Mouse (Mus musculus) inflammation-experienced regulatory T-cells, adult 6 months (primary cell): ENCODE results near the gene Rps24. TPM values are rescaled to one million over a fixed set of nuclear protein-coding genes. Genes with fewer than 3 reads are reported as not detected.
"Not testable (repeated sequence)": the region's sequence is repeated elsewhere in the genome, so short reads cannot be mapped to it uniquely, and the experiment has no call there.

ENCODE experiments used
- ATAC-seq: one replicate; pipeline ENCODE4 v1.8.0; 2017
- polyA plus RNA-seq, 3 experiments: library from polyadenylated mRNA; unstranded; fragments of 100-300 nt; shearing (Covaris generic); gene quantifications; one replicate each; pipeline ENCODE4 v1.2.1; 2017

Gene Rps24
- 1,000 to 10,000 TPM; 1,562 to 2,670 (median 2,632) TPM for polyA plus RNA-seq

GRCm38 (mm10) chr14:24486773-24487227 is at the start of gene Rps24, which contains the start of gene Polr3a:
Rps24 (plus strand) TSS chr14:24487125.
Polr3a (minus strand) TSS chr14:24487058.
- ATAC-seq: peak; percentile 63

GRCm38 (mm10) chr14:24443529-24443928 is 43.4 kb upstream of the Rps24 start:
- not testable (repeated sequence) for ATAC-seq

GRCm38 (mm10) chr14:24458191-24458590 is 28.7 kb upstream of the Rps24 start:
- no peak for ATAC-seq

GRCm38 (mm10) chr14:24468806-24469205 is 18.1 kb upstream of the Rps24 start:
- no peak for ATAC-seq

GRCm38 (mm10) chr14:24486241-24486767 is 621 bp upstream of the Rps24 start:
- ATAC-seq: no peak

GRCm38 (mm10) chr14:24489772-24490171 is 2.8 kb downstream of the Rps24 start:
- not testable (repeated sequence) for ATAC-seq

- ATAC-seq: peak; percentile 85
Observed at GRCm38 (mm10) chr14:24490468-24491265, 3.7 kb downstream of the Rps24 start.

- no peak for ATAC-seq
Observed at GRCm38 (mm10) chr14:24491266-24491981, 4.5 kb downstream of the Rps24 start.

GRCm38 (mm10) chr14:24493256-24493655 is 6.3 kb downstream of the Rps24 start:
- no peak for ATAC-seq

- ATAC-seq: no peak
Observed at GRCm38 (mm10) chr14:24496507-24496906, 9.6 kb downstream of the Rps24 start.

- no peak for ATAC-seq
Observed at GRCm38 (mm10) chr14:24497443-24497842, 10.5 kb downstream of the Rps24 start.

GRCm38 (mm10) chr14:24498561-24499255 is 11.8 kb downstream of the Rps24 start:
- ATAC-seq: no peak

GRCm38 (mm10) chr14:24499478-24499877 is 12.6 kb downstream of the Rps24 start:
- ATAC-seq: no peak

GRCm38 (mm10) chr14:24500091-24500844 is 13.3 kb downstream of the Rps24 start:
- peak; percentile 60 for ATAC-seq

- ATAC-seq: no peak
Observed at GRCm38 (mm10) chr14:24500845-24501186, 13.9 kb downstream of the Rps24 start.

GRCm38 (mm10) chr14:24501256-24501655 is 14.3 kb downstream of the Rps24 start:
- ATAC-seq: no peak

- no peak for ATAC-seq
Observed at GRCm38 (mm10) chr14:24507452-24508069, 20.6 kb downstream of the Rps24 start.

GRCm38 (mm10) chr14:24508070-24508773 is 21.3 kb downstream of the Rps24 start:
- ATAC-seq: no peak

GRCm38 (mm10) chr14:24509557-24509956 is 22.6 kb downstream of the Rps24 start:
- ATAC-seq: no peak

- no peak for ATAC-seq
Observed at GRCm38 (mm10) chr14:24510218-24510617, 23.3 kb downstream of the Rps24 start.

GRCm38 (mm10) chr14:24510679-24511078 is 23.8 kb downstream of the Rps24 start:
- no peak for ATAC-seq
